Mouse (Mus musculus): ENCODE data around the gene Otud7b. TPM values are rescaled to one million over a fixed set of nuclear protein-coding genes. Genes with fewer than 3 reads are reported as not detected.

Otud7b gene
- polyA plus RNA-seq, 1 experiment from 2014 or later: 11.3 TPM

GRCm38 (mm10) chr3:96207819-96208218, 103.5 kb downstream of the Otud7b start:
- H3K4me2 ChIP-seq: no peak overlapping the region
- WGBS (ENCODE audit: insufficient replicate concordance): 69% methylated on average over 3 of the region's 3 CpGs
- H3K36me3 ChIP-seq: no peaks in the 10 kb centered on the region
- 0 out of 2 replicates have a peak, but pooled peaks cover 6% of the 10 kb centered on the region for H3K4me1 ChIP-seq (replicated peaks)
- H3K4me3 ChIP-seq (replicated peaks): no peak overlapping the region
- H3K27ac ChIP-seq: no peak overlapping the region
- 0 out of 2 replicates have a peak, but pooled peaks cover 2% of the 10 kb centered on the region for H3K27me3 ChIP-seq
- no peak overlapping the region for H3K9ac ChIP-seq
- DNase-seq (no peak), ATAC-seq (ENCODE audit: low read depth) (no peak)
- H3K9me3 ChIP-seq (replicated peaks): no peaks in the 10 kb centered on the region

- no peak overlapping the region for H3K9ac ChIP-seq
- H3K4me2 ChIP-seq: no peak overlapping the region
- H3K27me3 ChIP-seq: 0 out of 2 replicates have a peak, but pooled peaks cover 4% of the 10 kb centered on the region
- no peak overlapping the region for H3K27ac ChIP-seq
- DNase-seq (no peak), ATAC-seq (ENCODE audit: low read depth) (no peak)
- 27% methylated on average over 15 of the region's 15 CpGs for WGBS (ENCODE audit: insufficient replicate concordance)
- H3K9me3 ChIP-seq (replicated peaks): no peaks in the 10 kb centered on the region
- peaks cover 6% of the 10 kb centered on the region; the same call in 1 of the 2 replicates for H3K4me1 ChIP-seq (replicated peaks)
- H3K36me3 ChIP-seq: no peaks in the 10 kb centered on the region
- no peak overlapping the region for H3K4me3 ChIP-seq (replicated peaks)
Observed at GRCm38 (mm10) chr3:96209242-96209641, 104.9 kb downstream of the Otud7b start.

Other genes starting within 250 kb of the Otud7b start
- gene Prpf3, start 248.6 kb upstream of the Otud7b start, polyA plus RNA-seq (2015; fragmentation: Nextera tagmentation; extraction: Ambion mirVana): 30.7 and 36.6 TPM in 2 replicates
- gene Mrps21, start 233.0 kb upstream of the Otud7b start, polyA plus RNA-seq (2015; fragmentation: Nextera tagmentation; extraction: Ambion mirVana): 256 and 257 TPM in 2 replicates
- gene Ciart, start 222.3 kb upstream of the Otud7b start, polyA plus RNA-seq (2015; fragmentation: Nextera tagmentation; extraction: Ambion mirVana): 0.88 and 1.4 TPM in 2 replicates
- 6.6 and 8.6 TPM in 2 replicates for gene BC028528, start 212.5 kb upstream of the Otud7b start, polyA plus RNA-seq (2015; fragmentation: Nextera tagmentation; extraction: Ambion mirVana)
- 17.1 and 18.5 TPM in 2 replicates for gene Aph1a, start 210.6 kb upstream of the Otud7b start, polyA plus RNA-seq (2015; fragmentation: Nextera tagmentation; extraction: Ambion mirVana)
- 10.3 and 10.8 TPM in 2 replicates for gene Car14, start 199.8 kb upstream of the Otud7b start, polyA plus RNA-seq (2015; fragmentation: Nextera tagmentation; extraction: Ambion mirVana)
- gene Anp32e, start 175.3 kb upstream of the Otud7b start, polyA plus RNA-seq (2015; fragmentation: Nextera tagmentation; extraction: Ambion mirVana): 163 and 218 TPM in 2 replicates
- gene Plekho1, start 108.5 kb upstream of the Otud7b start, polyA plus RNA-seq (2015; fragmentation: Nextera tagmentation; extraction: Ambion mirVana): 6.9 and 7.8 TPM in 2 replicates
- 17.3 and 17.7 TPM in 2 replicates for gene Vps45, start 46.1 kb upstream of the Otud7b start, polyA plus RNA-seq (2015; fragmentation: Nextera tagmentation; extraction: Ambion mirVana)
- 1.9 and 2.2 TPM in 2 replicates for gene Mtmr11, start 57.5 kb downstream of the Otud7b start, polyA plus RNA-seq (2015; fragmentation: Nextera tagmentation; extraction: Ambion mirVana)
- gene Sf3b4, start 67.8 kb downstream of the Otud7b start, polyA plus RNA-seq (2015; fragmentation: Nextera tagmentation; extraction: Ambion mirVana): 103 and 110 TPM in 2 replicates
- 0.44 and 0.49 TPM in 2 replicates for gene Sv2a, start 76.6 kb downstream of the Otud7b start, polyA plus RNA-seq (2015; fragmentation: Nextera tagmentation; extraction: Ambion mirVana)
- gene Bola1, start 115.2 kb downstream of the Otud7b start, polyA plus RNA-seq (2015; fragmentation: Nextera tagmentation; extraction: Ambion mirVana): 50.7 and 56.1 TPM in 2 replicates
- gene Hist2h2ab, start 115.3 kb downstream of the Otud7b start, polyA plus RNA-seq (2015; fragmentation: Nextera tagmentation; extraction: Ambion mirVana): 0.85 TPM in 1 of 2 replicates, not detected in the other
- gene Hist2h2ac, start 116.4 kb downstream of the Otud7b start, polyA plus RNA-seq (2015; fragmentation: Nextera tagmentation; extraction: Ambion mirVana): 12.9 and 19.8 TPM in 2 replicates
- 5.4 and 7.9 TPM in 2 replicates for gene Hist2h2be, start 116.6 kb downstream of the Otud7b start, polyA plus RNA-seq (2015; fragmentation: Nextera tagmentation; extraction: Ambion mirVana)
- gene Hist2h3c2, start 134.6 kb downstream of the Otud7b start, polyA plus RNA-seq (2015; fragmentation: Nextera tagmentation; extraction: Ambion mirVana): 9.8 and 20.7 TPM in 2 replicates
- gene Hist2h2aa2, start 135.7 kb downstream of the Otud7b start, polyA plus RNA-seq (2015; fragmentation: Nextera tagmentation; extraction: Ambion mirVana): 53.6 and 86.4 TPM in 2 replicates
- gene Hist2h2aa1, start 141.0 kb downstream of the Otud7b start, polyA plus RNA-seq (2015; fragmentation: Nextera tagmentation; extraction: Ambion mirVana): 26.9 and 40.6 TPM in 2 replicates
- gene Hist2h3c1, start 142.2 kb downstream of the Otud7b start, polyA plus RNA-seq (2015; fragmentation: Nextera tagmentation; extraction: Ambion mirVana): 2.3 TPM in 2 replicates
- gene Hist2h4, start 158.8 kb downstream of the Otud7b start, polyA plus RNA-seq (2015; fragmentation: Nextera tagmentation; extraction: Ambion mirVana): 15.2 and 44.8 TPM in 2 replicates
- 89.3 and 159 TPM in 2 replicates for gene Hist2h3b, start 164.1 kb downstream of the Otud7b start, polyA plus RNA-seq (2015; fragmentation: Nextera tagmentation; extraction: Ambion mirVana)
- gene Hist2h2bb, start 165.2 kb downstream of the Otud7b start, polyA plus RNA-seq (2015; fragmentation: Nextera tagmentation; extraction: Ambion mirVana): 23.7 and 25.8 TPM in 2 replicates
- gene Fcgr1, start 189.4 kb downstream of the Otud7b start, polyA plus RNA-seq (2015; fragmentation: Nextera tagmentation; extraction: Ambion mirVana): 3.0 and 4.6 TPM in 2 replicates